Mouse (Mus musculus) left cerebral cortex, postnatal 36 days (tissue): ENCODE results near the gene Olfr804. TPM values are rescaled to one million over a fixed set of nuclear protein-coding genes. Genes with fewer than 3 reads are reported as not detected.

Experiments used
- DNase-seq, 2 experiments: peaks; one replicate each; pipeline ENCODE4 v3.0.0; 2021 to 2022; ENCODE audit warnings: low spot score in 2 of 2, mixed read lengths in 1 of 2
- intact Hi-C: fragments of 180-260 bp; cut with DNase I; formaldehyde crosslinking; loops from one replicate; pipeline ENCODE4 v1.15.1; 2025
- microRNA-seq: library from miRNA; unstranded; fragments of <30 nt; microRNA quantifications from one replicate; pipeline ENCODE4 v1.2.0, GENCODE M21; 2022
- total RNA-seq, 2 experiments: library from RNA; stranded (reverse); gene quantifications; 2 replicates each; pipeline ENCODE4 v1.2.3; 2021

The Olfr804 gene
- not detected for total RNA-seq

DNA sequence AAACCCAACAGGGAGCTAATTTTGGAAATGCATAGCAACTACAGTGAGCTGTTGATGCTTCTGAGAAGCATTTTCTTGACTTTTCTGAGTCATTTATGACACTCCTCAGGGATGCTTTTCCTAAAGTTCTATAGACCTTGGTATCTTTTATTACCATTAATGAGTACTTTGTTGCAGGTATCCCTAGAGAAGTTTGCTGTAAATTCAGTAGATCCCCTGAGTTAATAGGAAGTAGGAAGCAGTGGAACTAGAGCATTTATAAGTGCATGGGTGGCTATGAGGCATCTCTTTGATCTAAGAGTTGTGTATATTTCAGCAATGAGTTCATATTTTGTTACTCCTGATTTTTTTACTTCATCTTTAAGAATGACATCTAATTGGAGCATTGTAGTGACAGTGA is at the start of gene Olfr804:
Olfr804 (plus strand) TSS at position 301 of the 400 bp plus-strand sequence.
- intact Hi-C loops: no loop called here
- DNase-seq: no peak

DNA sequence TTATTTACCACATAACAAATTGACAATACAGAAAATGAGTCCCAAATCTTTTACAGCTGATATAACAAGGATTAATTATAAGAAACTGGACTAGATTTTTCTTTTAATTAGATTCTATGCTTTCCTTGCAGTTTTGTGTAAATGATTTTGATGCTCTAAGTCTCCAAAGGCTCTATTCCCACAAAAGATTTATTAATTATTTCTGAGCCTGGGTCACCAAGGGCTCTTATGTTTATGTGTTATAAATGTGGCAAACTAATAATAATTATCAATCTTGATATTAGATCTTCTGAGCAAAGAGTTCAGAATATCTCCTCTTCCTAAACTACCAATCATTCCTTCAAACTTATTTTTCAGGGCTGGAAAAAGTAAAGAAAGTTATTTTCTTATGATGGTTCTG is 45.6 kb upstream of the Olfr804 start, which contains the start of gene Olfr800:
Olfr800 (plus strand) TSS at position 301 of the 400 bp plus-strand sequence.
- intact Hi-C loops: no loop called here
- no peak for DNase-seq

DNA sequence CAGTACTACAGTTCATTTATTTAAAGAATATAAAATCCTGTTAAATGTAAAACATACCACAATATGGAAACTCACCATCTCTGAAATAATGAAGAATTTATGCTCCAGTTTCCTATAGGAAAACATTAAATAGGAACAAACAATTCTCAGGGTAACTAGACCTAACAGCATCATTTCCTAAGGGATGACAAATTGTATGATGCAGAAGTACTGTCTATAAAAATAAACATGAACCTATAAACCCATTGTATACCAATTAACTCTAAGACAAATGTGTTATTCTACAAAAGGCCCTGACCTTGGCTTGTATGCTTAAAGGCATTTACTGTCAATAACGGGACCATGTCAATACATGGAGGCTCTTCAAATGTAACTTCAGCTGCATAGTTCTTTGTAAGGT is 29.2 kb upstream of the Olfr804 start, which contains the start of gene Olfr801:
Olfr801 (minus strand) TSS at position 101 of the 400 bp plus-strand sequence.
- intact Hi-C loops: no loop called here
- no peak for DNase-seq

DNA sequence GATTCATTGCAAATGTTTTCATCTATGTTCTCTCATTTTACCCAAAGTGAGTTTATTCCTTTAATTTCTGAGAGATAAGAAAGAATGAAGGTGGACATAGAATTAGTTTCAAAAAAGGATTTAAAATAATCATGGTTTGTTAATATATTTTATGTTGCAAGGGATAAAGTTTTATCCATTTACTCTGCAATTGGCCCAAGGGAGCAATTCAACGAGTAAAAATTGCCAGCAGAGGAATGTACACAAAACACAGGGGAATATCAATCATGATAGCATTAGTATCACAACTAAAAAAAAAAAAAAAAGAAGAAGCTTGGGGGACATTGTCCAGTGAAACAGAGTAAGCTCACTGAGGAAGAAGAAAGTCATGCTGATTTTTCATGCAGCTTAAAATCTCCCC is 14.9 kb upstream of the Olfr804 start, which contains the start of gene Olfr802:
Olfr802 (minus strand) TSS at position 101 of the 400 bp plus-strand sequence.
- intact Hi-C loops: no loop called here
- no peak for DNase-seq

DNA sequence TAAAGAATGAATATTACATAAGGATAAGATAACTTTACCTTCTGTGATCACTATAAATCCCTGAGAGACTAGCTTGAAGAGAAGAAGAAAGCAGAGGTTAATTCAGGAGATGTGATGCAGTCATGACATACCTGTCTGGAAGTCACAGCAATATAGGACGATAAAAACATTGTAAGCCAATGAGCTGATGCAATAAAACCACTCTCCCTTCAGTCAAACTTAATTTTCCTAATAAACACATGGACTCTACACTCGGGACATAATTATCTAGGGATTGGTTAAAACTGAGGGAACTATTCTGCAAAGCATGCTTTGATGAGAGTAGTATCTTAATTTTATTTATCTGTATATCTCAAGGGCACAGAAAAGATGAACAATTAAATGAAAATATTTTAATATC is 8.8 kb upstream of the Olfr804 start, which contains the start of gene Olfr803:
Olfr803 (minus strand) TSS at position 101 of the 400 bp plus-strand sequence.
- intact Hi-C loops: no loop called here
- no peak for DNase-seq

DNA sequence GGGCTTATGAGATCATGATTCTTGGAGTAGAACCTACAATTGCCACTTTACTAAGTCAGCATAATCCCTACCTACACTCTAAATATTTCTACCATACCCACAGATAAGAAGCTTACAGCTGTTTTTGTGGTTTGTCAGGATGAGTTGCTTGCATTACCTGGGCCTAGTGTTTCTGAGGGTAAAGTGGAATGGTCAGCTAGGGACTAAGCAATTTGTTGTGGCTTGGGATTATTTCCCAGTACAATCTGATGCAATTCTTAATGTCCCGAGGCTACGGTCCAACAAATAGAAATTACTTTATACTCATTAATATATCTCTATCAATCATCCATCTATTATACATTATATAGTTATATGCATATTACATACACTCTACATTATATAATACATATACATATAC is 26.3 kb downstream of the Olfr804 start, which contains the start of gene Olfr805:
Olfr805 (minus strand) TSS at position 101 of the 400 bp plus-strand sequence.
- intact Hi-C loops: no loop called here
- DNase-seq: no peak

DNA sequence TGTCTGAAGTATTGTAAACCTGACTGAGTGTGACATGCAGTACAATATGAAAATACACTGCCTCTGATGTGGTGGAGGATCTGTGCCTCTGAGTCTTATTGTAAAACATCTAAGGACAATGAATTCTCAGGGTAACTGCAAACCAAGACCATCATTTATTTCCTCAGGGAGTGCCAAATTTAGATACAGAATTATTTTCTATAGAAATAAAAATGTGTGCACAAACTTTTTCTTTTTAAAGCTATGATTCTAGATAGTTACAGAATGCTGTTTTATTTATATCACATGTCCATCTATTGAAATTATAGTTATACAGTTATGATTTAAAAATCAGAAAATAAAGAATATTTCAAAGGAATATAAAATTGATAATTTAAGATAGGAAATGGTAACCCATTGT is 38.8 kb downstream of the Olfr804 start, which contains the start of gene Olfr806:
Olfr806 (minus strand) TSS at position 101 of the 400 bp plus-strand sequence.
- intact Hi-C loops: no loop called here
- DNase-seq: no peak

DNA sequence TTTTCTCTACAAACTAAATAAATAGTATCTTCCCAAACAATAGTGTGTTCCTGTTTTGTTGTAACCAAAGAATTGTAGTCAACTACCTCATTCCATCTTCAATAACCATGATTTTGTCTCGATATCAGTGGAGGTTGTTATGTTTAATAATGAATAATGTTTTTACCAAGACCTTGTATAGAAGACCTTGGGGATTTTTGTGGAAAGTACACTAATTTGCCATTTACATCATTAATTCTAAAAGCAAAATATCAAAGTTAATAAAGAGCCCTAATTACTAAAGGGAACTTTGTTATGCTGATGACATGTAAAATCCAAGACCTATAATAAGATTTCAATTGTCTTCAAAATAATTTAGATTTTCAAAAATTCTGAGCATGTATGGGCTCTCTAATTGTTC is 54.7 kb downstream of the Olfr804 start, which contains the start of gene Olfr807:
Olfr807 (minus strand) TSS at position 101 of the 400 bp plus-strand sequence.
- DNase-seq: no peak
- intact Hi-C loops: no loop called here

Small RNA genes within 50 kb of the gene (microRNA-seq; reads per million reads assigned to microRNA genes)
- not detected for gene Gm24485

Other genes with a start within 250 kb of the Olfr804 start
- gene Olfr787, start 241.3 kb upstream of the Olfr804 start, total RNA-seq: not detected
- not detected for gene Olfr788, start 232.2 kb upstream of the Olfr804 start, total RNA-seq
- not detected for gene Olfr789, start 218.5 kb upstream of the Olfr804 start, total RNA-seq
- gene Olfr790, start 204.7 kb upstream of the Olfr804 start, total RNA-seq: not detected
- not detected for gene Olfr791, start 181.4 kb upstream of the Olfr804 start, total RNA-seq
- not detected for gene Olfr792, start 164.0 kb upstream of the Olfr804 start, total RNA-seq
- not detected for gene Olfr794, start 135.6 kb upstream of the Olfr804 start, total RNA-seq
- not detected for gene Olfr796, start 90.6 kb upstream of the Olfr804 start, total RNA-seq
- gene Olfr798, start 75.3 kb upstream of the Olfr804 start, total RNA-seq: not detected
- not detected for gene Olfr799, start 65.7 kb upstream of the Olfr804 start, total RNA-seq
- gene Olfr800, start 45.5 kb upstream of the Olfr804 start, total RNA-seq: not detected
- gene Olfr801, start 29.3 kb upstream of the Olfr804 start, total RNA-seq: not detected
- gene Olfr802, start 15.0 kb upstream of the Olfr804 start, total RNA-seq: under 1 TPM; 0.07 to 0.15 TPM
- gene Olfr803, start 8.9 kb upstream of the Olfr804 start, total RNA-seq: not detected
- not detected for gene Olfr805, start 26.2 kb downstream of the Olfr804 start, total RNA-seq
- gene Olfr806, start 38.7 kb downstream of the Olfr804 start, total RNA-seq: not detected
- gene Olfr807, start 54.6 kb downstream of the Olfr804 start, total RNA-seq: not detected
- gene Olfr808, start 62.3 kb downstream of the Olfr804 start, total RNA-seq: not detected
- gene Olfr809, start 71.4 kb downstream of the Olfr804 start, total RNA-seq: not detected
- not detected for gene Olfr810, start 91.7 kb downstream of the Olfr804 start, total RNA-seq
- not detected for gene Olfr811, start 101.2 kb downstream of the Olfr804 start, total RNA-seq
- gene Olfr812, start 142.9 kb downstream of the Olfr804 start, total RNA-seq: not detected
- gene Olfr813, start 152.2 kb downstream of the Olfr804 start, total RNA-seq: not detected
- not detected for gene Olfr814, start 176.6 kb downstream of the Olfr804 start, total RNA-seq
- not detected for gene Olfr815, start 202.7 kb downstream of the Olfr804 start, total RNA-seq
- not detected for gene Olfr816, start 212.4 kb downstream of the Olfr804 start, total RNA-seq
- gene Olfr818, start 245.9 kb downstream of the Olfr804 start, total RNA-seq: not detected